8 mouse cellular contexts compared by ENCODE assay signal in genomic region chr6:39574951-39575350, GRCm38 (mm10). TPM values are rescaled to one million over a fixed set of nuclear protein-coding genes. Genes with fewer than 3 reads are reported as not detected.
DNase-seq lines count a peak whose midpoint lies in the region; ATAC-seq lines count a peak whose summit lies in the region.

No protein-coding gene starts in this region.

- no peaks in the 10 kb centered on the region for H3K9me3 ChIP-seq in kidney, embryonic 15.5 days (replicated peaks)
- no peaks in the 10 kb centered on the region for H3K9me3 ChIP-seq in embryonic facial prominence, embryonic 10.5 days
- no peaks in the 10 kb centered on the region for H3K9me3 ChIP-seq in hindbrain, embryonic 16.5 days (ENCODE audit: control insufficient read depth, low read length)
- H3K9me3 ChIP-seq in midbrain, embryonic 16.5 days (replicated peaks; ENCODE audit: control insufficient read depth, low read length, poor library complexity, severe bottlenecking): no peaks in the 10 kb centered on the region

- 72% methylated on average over 7 of the region's 7 CpGs for WGBS in kidney, embryonic 15.5 days
- 69% methylated on average over 7 of the region's 7 CpGs for WGBS in embryonic facial prominence, embryonic 10.5 days
- 72% methylated on average over 7 of the region's 7 CpGs for WGBS in hindbrain, embryonic 16.5 days
- 70% methylated on average over 7 of the region's 7 CpGs for WGBS in midbrain, embryonic 16.5 days

- peaks cover 30% of the 10 kb centered on the region for H3K36me3 ChIP-seq in kidney, embryonic 15.5 days
- peaks cover 25% of the 10 kb centered on the region for H3K36me3 ChIP-seq in embryonic facial prominence, embryonic 10.5 days (replicated peaks)
- H3K36me3 ChIP-seq in hindbrain, embryonic 16.5 days (ENCODE audit: control insufficient read depth, insufficient read depth, low read length): peaks cover 14% of the 10 kb centered on the region; the same call in 1 of the 2 replicates
- peaks cover 6% of the 10 kb centered on the region; the same call in 1 of the 2 replicates for H3K36me3 ChIP-seq in midbrain, embryonic 16.5 days (ENCODE audit: control insufficient read depth, insufficient read depth, low read length)

- no peak overlapping the region for H3K9ac ChIP-seq in kidney, embryonic 15.5 days
- H3K9ac ChIP-seq in hindbrain, embryonic 16.5 days (ENCODE audit: low read depth, low read length): peak overlapping the region; percentile 98
- H3K9ac ChIP-seq in midbrain, embryonic 16.5 days (ENCODE audit: low read depth, low read length): peak overlapping the region; percentile 86

- H3K4me1 ChIP-seq in kidney, embryonic 15.5 days: peaks cover 14% of the 10 kb centered on the region
- H3K4me1 ChIP-seq in embryonic facial prominence, embryonic 10.5 days: peaks cover 17% of the 10 kb centered on the region
- peaks cover 13% of the 10 kb centered on the region for H3K4me1 ChIP-seq in hindbrain, embryonic 16.5 days (ENCODE audit: control insufficient read depth, insufficient read depth, low read depth, low read length)
- H3K4me1 ChIP-seq in midbrain, embryonic 16.5 days (ENCODE audit: control insufficient read depth, insufficient read depth, low read length): peaks cover 13% of the 10 kb centered on the region

- peak overlapping the region; percentile 83 for H3K4me3 ChIP-seq in kidney, embryonic 15.5 days (replicated peaks)
- peak overlapping the region; percentile 88 for H3K4me3 ChIP-seq in embryonic facial prominence, embryonic 10.5 days
- peak overlapping the region; percentile 93 for H3K4me3 ChIP-seq in hindbrain, embryonic 16.5 days (ENCODE audit: low read length)
- peak overlapping the region; percentile 69 for H3K4me3 ChIP-seq in midbrain, embryonic 16.5 days (ENCODE audit: low read depth, low read length)

- no peaks in the 10 kb centered on the region for H3K27me3 ChIP-seq in kidney, embryonic 15.5 days
- peaks cover 7% of the 10 kb centered on the region; the same call in 1 of the 2 replicates for H3K27me3 ChIP-seq in embryonic facial prominence, embryonic 10.5 days (replicated peaks; ENCODE audit: low read depth, poor library complexity, severe bottlenecking)
- no peaks in the 10 kb centered on the region for H3K27me3 ChIP-seq in hindbrain, embryonic 16.5 days (replicated peaks; ENCODE audit: control insufficient read depth, insufficient read depth, low read length)
- no peaks in the 10 kb centered on the region for H3K27me3 ChIP-seq in midbrain, embryonic 16.5 days (ENCODE audit: control insufficient read depth, insufficient read depth, low read depth, low read length)

- peak overlapping the region; percentile 79 for H3K4me2 ChIP-seq in kidney, embryonic 15.5 days
- peak overlapping the region; percentile 94 for H3K4me2 ChIP-seq in hindbrain, embryonic 16.5 days (ENCODE audit: low read length)
- H3K4me2 ChIP-seq in midbrain, embryonic 16.5 days (ENCODE audit: low read length): peak overlapping the region; percentile 88

- DNase-seq in kidney, adult 8-10 months: no peak
- no peak for DNase-seq in embryonic facial prominence, embryonic 10.5 days (ENCODE audit: low spot score)
- no peak for DNase-seq in urinary bladder, postnatal 10 days (ENCODE audit: low spot score)
- DNase-seq in adrenal gland, adult 2 months: no peak
- no peak for DNase-seq in spleen, adult 12 weeks (ENCODE audit: low spot score)

- ATAC-seq in kidney, embryonic 15.5 days (replicated peaks; ENCODE audit: low FRiP score): no peak
- no peak for ATAC-seq in hindbrain, embryonic 16.5 days
- no peak for ATAC-seq in midbrain, embryonic 16.5 days

- no peak overlapping the region for H3K27ac ChIP-seq in kidney, embryonic 15.5 days
- peak overlapping the region; percentile 91 for H3K27ac ChIP-seq in embryonic facial prominence, embryonic 10.5 days (replicated peaks)
- no peak overlapping the region; the same call in 1 of the 2 replicates for H3K27ac ChIP-seq in hindbrain, embryonic 16.5 days (ENCODE audit: low read depth, low read length)
- peak overlapping the region; percentile 95; the same call in 1 of the 2 replicates for H3K27ac ChIP-seq in midbrain, embryonic 16.5 days (ENCODE audit: low read length)

RNA-seq across cellular contexts. Expression of gene Adck2, which starts 1.3 kb away (rescaled TPM):
- 27.4 TPM in 2 replicates for polyA plus RNA-seq in kidney, embryonic 15.5 days (2015; fragmentation: Nextera tagmentation; extraction: Ambion mirVana)
- polyA plus RNA-seq in embryonic facial prominence, embryonic 10.5 days (2016; fragmentation: Nextera tagmentation; extraction: Ambion mirVana): 21.3 and 26.1 TPM in 2 replicates
- 42.6 and 47.9 TPM in 2 replicates for polyA plus RNA-seq in hindbrain, embryonic 16.5 days (2015; fragmentation: Nextera tagmentation; extraction: Ambion mirVana)
- 47.2 and 50.3 TPM in 2 replicates for polyA plus RNA-seq in midbrain, embryonic 16.5 days (2015; fragmentation: Nextera tagmentation; extraction: Ambion mirVana)
- 10 to 100 TPM; 20.4 to 27.3 TPM for total RNA-seq in adrenal gland, adult 2 months (2021)
- polyA plus RNA-seq in adrenal gland, adult 2 months (2012; rRNA removed): 18.7 and 20.7 TPM in 2 replicates

RNA-seq across cellular contexts. Expression of gene Gm42420, which starts 10.6 kb away (rescaled TPM):
- 2.2 TPM in 1 of 2 replicates, not detected in the other for polyA plus RNA-seq in kidney, embryonic 15.5 days (2015; fragmentation: Nextera tagmentation; extraction: Ambion mirVana)
- 0.53 TPM in 1 of 2 replicates, not detected in the other for polyA plus RNA-seq in embryonic facial prominence, embryonic 10.5 days (2016; fragmentation: Nextera tagmentation; extraction: Ambion mirVana)
- 1.6 and 1.9 TPM in 2 replicates for polyA plus RNA-seq in hindbrain, embryonic 16.5 days (2015; fragmentation: Nextera tagmentation; extraction: Ambion mirVana)
- polyA plus RNA-seq in midbrain, embryonic 16.5 days (2015; fragmentation: Nextera tagmentation; extraction: Ambion mirVana): 0.70 and 2.1 TPM in 2 replicates
- total RNA-seq in adrenal gland, adult 2 months (2021): not detected
- polyA plus RNA-seq in adrenal gland, adult 2 months (2012; rRNA removed): 0.52 and 0.54 TPM in 2 replicates

RNA-seq across cellular contexts. Expression of gene Dennd2a, which starts 17.3 kb away (rescaled TPM):
- 23.5 and 24.0 TPM in 2 replicates for polyA plus RNA-seq in kidney, embryonic 15.5 days (2015; fragmentation: Nextera tagmentation; extraction: Ambion mirVana)
- 34.3 and 37.8 TPM in 2 replicates for polyA plus RNA-seq in embryonic facial prominence, embryonic 10.5 days (2016; fragmentation: Nextera tagmentation; extraction: Ambion mirVana)
- 12.8 and 17.6 TPM in 2 replicates for polyA plus RNA-seq in hindbrain, embryonic 16.5 days (2015; fragmentation: Nextera tagmentation; extraction: Ambion mirVana)
- 15.6 and 17.0 TPM in 2 replicates for polyA plus RNA-seq in midbrain, embryonic 16.5 days (2015; fragmentation: Nextera tagmentation; extraction: Ambion mirVana)
- 10 to 100 TPM in 1 of 2 experiments, 1 to 10 TPM in 1; 7.5 to 14.6 TPM for total RNA-seq in adrenal gland, adult 2 months (2021)
- polyA plus RNA-seq in adrenal gland, adult 2 months (2012; rRNA removed): 6.0 and 9.0 TPM in 2 replicates

RNA-seq across cellular contexts. Expression of gene Ndufb2, which starts 17.4 kb away (rescaled TPM):
- polyA plus RNA-seq in kidney, embryonic 15.5 days (2015; fragmentation: Nextera tagmentation; extraction: Ambion mirVana): 347 and 379 TPM in 2 replicates
- 274 and 279 TPM in 2 replicates for polyA plus RNA-seq in embryonic facial prominence, embryonic 10.5 days (2016; fragmentation: Nextera tagmentation; extraction: Ambion mirVana)
- 482 and 563 TPM in 2 replicates for polyA plus RNA-seq in hindbrain, embryonic 16.5 days (2015; fragmentation: Nextera tagmentation; extraction: Ambion mirVana)
- polyA plus RNA-seq in midbrain, embryonic 16.5 days (2015; fragmentation: Nextera tagmentation; extraction: Ambion mirVana): 390 and 451 TPM in 2 replicates
- 100 to 1,000 TPM; 137 to 247 TPM for total RNA-seq in adrenal gland, adult 2 months (2021)
- polyA plus RNA-seq in adrenal gland, adult 2 months (2012; rRNA removed): 964 and 1,102 TPM in 2 replicates

Comparison
In these comparisons a context has a peak if more than half of its experiments do, and no peak if none do; other contexts are left out.
1. H3K27ac ChIP-seq: peak in embryonic facial prominence, embryonic 10.5 days (single experiment) and midbrain, embryonic 16.5 days (single experiment); none in kidney, embryonic 15.5 days (single experiment) and hindbrain, embryonic 16.5 days (single experiment).
2. Peak in every context shown above with its lines, with median percentiles within 50 percentile points of each other: H3K4me2 ChIP-seq and H3K4me3 ChIP-seq.